Mouse (Mus musculus): ENCODE results near the gene St5.

GRCm38 (mm10) chr7:109528356-109528755 is 175.0 kb downstream of the St5 start:
- peak; percentile 84 for TF ChIP-seq CTCF (IDR thresholded peaks at IDR 0.05)
- no peak for TF ChIP-seq EP300 (IDR thresholded peaks at IDR 0.05)
